Mouse (Mus musculus): ENCODE results near the gene Pigyl.
A peak's percentile ranks its signal among the peaks of the same experiment; 100 is the strongest.
"Not testable (repeated sequence)": the region's sequence is repeated elsewhere in the genome, so short reads cannot be mapped to it uniquely, and the experiment has no call there.

Pigyl gene

DNA sequence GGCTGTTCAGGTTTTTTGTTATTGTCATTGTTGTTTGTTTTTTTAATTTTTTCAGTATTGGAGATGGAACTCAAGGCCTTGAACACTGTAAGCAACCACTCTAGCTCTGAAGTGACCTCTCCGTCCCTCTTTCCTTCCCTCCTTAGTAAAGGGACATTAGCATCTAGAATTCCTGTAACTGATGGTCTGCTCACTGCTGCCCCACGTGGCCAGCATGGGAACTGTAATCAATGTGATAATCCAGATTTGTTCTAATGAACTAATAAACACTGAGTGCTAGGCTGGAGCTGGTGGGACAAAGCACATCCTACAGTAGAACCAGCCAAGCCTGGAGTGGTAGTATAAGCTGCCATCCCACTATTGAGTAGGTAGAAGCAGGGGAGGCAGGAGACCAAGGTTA lies 18.2 kb upstream of the Pigyl start:
- DNase-seq (ENCODE audit: low spot score in 2 of 2) = no peak

DNA sequence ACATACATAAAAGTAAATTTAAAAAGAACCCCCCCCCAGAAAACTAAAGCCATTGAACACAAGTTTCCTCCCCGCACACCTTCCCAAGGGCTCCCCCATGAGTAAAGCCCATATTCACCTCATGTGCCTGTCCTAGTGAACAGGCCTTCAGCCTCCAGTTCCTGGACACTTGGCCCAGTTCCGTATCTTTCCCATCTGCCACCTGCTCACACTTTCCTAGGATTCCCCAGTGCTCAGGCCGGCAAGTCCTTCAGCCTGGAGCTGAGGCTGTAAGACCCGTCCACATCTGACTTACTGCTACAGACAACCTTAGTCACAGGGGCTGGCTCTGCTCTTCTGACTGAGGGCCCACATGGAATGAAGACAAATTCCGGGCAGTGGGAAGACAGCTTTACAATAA lies 16.9 kb upstream of the Pigyl start:
- no peak for DNase-seq (ENCODE audit: low spot score in 2 of 2)

DNA sequence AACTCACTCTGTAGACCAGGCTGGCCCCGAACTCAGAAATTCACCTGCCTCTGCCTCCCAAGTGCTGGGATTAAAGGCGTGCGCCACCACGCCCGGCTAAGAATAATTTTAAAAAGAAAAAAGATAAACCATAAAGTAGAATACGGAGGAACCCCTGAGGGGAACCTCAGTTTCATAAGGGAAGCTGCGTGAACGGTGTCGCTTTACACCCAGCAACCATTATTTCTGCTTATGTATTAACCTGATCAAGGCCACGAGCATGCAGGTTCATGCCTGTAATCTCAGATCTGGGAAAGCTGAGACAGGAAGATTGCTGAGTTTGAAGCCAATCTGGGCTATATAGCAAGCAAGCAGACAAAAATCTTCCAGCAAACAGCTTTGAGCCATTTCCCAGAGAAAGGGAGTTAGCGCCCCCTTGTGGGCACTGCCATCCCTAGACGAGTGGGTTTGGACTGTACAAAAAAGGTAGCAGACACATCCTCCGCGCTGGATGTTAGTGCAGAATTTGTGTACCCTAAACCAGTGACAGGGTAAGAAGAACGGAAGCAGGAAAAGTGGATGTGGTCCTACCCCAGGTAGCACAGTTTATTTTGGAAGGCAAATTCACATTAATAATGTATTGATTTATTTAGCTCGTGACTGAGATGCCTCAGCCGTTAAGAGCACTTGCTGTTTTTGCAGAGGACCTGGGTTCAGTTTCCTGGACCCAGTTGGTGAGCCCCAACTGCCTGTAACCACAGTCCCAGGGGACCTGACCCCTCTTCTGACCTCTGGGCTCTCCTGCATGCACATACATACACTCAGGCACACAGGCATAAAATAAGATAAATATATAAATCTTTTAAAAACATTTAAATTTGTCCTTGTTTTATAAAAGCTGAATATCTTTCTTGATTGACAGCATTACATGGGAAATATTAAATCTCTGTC lies 13.3 kb upstream of the Pigyl start:
- DNase-seq (ENCODE audit: low spot score in 2 of 2) = peak; percentile 81 to 88

DNA sequence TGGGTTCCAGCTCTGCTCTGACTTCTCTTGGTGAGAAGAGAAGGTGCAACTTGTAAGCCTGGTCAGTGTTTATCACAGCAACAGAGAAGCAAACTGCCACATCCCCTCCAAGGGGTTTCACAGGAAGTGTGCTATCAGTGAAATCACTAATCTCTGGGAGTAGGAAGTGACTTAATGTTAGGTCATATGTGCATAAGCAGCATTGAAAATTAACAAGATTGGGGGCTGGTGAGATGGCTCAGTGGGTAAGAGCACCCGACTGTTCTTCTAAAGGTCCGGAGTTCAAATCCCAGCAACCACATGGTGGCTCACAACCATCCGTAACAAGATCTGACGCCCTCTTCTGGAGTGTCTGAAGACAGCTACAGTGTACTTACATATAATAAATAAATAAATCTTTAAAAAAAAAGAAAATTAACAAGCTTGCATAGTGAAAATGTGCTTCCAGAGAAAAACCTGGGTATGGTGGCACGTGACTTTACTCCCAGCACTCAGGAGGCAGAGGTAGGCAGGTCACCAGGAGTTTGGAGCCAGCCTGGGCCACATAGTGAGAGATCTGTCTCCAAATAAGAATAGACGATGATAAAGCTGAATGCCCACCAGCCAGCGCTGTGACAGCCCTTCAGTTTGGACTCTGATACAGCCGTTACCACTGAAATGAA lies 12.2 kb upstream of the Pigyl start:
- no peak for DNase-seq (ENCODE audit: low spot score in 2 of 2)

DNA sequence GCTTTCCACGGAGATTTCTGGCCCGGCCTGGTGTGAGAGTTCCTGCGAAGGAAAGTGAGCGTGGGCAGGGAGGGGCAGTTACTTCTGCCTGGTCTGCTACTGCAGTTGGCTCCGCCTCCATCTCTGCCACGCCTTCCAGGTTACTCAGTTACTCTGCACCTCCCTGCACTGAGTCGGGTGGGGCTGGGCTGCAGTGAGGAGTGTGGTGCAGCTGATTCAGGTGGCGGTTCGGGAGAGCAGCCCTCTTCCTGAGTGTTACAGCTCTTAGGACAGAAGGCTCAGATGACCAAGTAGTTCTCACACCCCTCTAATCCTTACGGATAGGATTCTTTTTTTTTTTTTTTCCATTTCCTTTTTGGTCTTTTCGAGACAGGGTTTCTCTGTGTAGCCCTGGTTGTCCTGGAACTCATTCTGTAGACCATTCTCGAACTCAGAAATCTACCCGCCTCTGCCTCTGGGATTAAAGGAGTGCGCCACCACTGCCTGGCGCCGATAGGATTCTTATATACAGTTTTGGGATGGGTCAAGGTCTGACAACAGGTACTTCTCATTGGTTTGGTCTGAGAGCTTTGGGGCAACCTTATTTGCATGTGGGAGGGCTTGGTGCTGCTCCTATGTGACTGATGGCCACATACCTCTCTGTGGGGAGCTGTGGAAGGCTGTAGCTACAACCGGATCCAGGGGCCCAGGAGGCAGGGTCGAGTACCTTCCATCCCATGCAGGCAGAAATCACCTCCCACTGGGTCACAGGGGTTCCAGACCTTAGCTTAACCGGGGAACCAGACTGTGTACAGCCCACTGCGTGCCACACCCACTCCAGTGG lies 7.0 kb upstream of the Pigyl start:
- no peak for DNase-seq (ENCODE audit: low spot score in 2 of 2)

- not testable (repeated sequence) for DNase-seq (ENCODE audit: low spot score in 2 of 2)
These were observed 6.4 kb upstream of the Pigyl start for GRCm38 (mm10) chr9:22150249-22150693.

- DNase-seq (ENCODE audit: low spot score in 2 of 2) = no peak
These were observed 5.7 kb upstream of the Pigyl start for GRCm38 (mm10) chr9:22150946-22151345.

DNA sequence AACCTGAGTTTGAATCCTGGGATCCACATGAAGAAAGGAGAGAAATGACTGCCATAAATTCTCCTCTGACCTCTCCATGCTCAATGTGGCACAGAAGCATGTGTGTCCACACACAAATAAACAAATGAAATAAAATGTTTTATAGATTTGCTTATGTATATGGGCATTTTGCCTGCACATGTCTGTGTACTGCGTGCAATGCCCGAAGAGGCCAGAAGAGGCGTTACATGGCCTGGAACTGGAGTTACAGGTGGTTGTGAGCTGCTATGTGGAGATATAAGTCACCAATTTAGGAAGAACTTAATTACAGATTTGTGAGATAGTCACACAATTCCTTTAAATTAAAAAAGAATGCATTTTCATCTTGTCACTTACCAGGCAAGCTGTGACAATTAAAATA lies 2.8 kb upstream of the Pigyl start:
- no peak for DNase-seq (ENCODE audit: low spot score in 2 of 2)

DNA sequence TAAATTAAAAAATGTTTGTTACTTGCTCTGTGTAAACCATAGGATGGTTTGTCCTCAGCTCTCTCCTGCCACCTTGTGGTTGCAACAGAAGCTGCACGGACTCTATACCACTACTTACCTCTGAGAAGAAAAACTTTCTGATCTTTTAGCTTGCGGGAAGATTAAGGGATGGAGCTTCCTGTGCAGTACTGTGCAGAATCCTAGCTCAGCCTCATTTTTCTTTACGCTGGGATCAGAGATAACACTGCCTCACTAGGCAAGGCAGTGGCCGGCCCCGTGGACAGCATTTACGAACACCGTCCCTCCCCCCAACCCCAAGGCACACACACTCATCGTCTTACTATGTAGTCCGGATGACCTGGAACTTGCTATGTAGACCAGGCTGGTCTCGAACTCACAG lies 1.0 kb upstream of the Pigyl start:
- peak; percentile 61 to 76 for DNase-seq (ENCODE audit: low spot score in 2 of 2)

DNA sequence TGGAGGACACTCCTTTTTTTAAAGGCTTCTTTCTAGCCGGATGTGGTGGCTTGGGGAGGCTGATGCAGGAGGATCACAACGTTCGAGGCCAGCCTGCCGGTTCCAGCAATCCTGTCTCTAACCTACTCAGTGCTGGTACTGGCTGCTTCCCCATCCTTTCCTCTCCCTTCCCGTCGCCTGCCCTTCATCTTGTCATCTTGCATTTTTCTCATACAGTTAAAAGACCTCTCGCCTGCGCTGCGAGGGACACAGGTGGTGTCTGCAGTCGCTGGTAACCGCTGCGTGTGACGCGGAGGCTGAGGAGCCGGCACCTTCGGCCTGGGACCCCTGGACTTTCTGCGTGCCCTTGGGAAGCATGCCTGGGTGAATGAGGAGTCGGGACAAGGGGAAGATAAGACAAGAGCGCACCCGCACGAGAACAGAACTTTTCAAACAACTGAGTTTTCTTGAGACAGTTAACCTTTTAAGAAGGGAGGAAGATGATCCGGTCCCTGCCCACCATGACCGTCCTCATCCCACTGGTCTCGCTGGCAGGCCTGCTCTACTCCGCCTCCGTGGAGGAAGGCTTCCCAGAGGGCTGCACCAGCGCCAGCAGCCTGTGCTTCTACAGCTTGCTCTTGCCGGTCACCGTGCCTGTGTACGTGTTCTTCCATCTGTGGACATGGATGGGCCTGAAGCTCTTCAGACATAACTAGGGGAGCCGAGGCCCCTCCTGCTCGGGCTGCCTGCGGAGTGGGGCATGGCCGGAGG lies 1.0 kb downstream of the Pigyl start:
- no peak for DNase-seq (ENCODE audit: low spot score in 2 of 2)

DNA sequence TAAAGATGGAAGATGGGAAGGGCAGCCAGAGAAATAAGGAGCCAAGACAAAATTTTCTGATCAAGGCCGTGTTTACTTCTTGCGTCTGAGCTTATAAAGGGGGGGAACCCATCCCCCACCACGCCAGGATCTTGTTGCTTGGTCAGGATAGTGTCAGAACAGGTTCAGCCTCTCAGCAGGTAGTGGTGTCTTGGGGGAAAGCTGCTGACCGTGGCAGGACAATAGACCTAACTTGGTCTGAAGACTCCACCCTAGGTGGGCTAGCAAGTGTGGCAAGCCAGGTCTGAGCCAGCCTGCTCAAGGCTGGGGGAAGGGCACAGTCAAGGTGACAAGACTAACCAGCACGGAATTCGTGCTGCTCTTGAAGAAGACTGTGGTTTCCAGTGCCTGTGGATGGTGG lies 4.7 kb downstream of the Pigyl start:
- DNase-seq (ENCODE audit: low spot score in 2 of 2) = no peak

DNA sequence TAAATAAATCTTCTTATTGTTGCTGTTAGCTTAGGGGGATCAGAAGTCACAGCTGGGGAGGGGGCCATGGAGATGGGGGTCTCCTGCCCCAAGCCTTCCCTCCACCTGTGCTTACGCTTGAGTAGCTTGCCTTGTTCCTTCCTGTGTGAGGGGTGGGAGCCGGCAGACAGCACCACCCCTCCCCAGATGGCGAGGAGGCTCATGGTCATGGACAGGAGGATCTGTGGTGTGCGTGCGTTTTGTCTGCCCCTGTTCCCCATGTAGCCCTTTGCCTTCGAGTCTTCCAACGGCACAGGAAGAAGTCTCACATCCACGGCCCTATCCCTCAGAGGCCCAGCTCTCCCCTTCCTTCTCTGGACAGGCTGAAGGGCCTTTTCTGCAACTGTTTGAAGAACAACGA lies 5.7 kb downstream of the Pigyl start:
- no peak for DNase-seq (ENCODE audit: low spot score in 2 of 2)

DNA sequence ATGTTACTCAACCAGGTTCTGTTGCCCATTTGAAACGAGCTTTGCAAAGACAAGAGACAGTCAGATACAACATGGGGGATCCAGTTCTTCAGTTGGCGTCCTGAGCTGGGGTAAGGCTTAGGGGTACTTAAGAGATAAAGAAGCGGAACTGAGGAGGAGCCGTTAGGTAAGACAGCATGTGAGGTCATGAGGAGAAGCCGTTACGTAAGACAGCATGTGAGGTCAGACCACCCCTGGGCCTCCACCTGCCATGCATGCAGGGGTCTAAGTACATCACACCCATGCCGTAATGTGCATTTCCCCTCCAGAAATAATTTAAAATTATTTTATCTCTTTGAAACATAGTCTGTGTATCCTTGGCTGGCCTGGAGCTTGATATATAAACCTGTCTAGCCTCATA lies 6.3 kb downstream of the Pigyl start:
- no peak for DNase-seq (ENCODE audit: low spot score in 2 of 2)

DNA sequence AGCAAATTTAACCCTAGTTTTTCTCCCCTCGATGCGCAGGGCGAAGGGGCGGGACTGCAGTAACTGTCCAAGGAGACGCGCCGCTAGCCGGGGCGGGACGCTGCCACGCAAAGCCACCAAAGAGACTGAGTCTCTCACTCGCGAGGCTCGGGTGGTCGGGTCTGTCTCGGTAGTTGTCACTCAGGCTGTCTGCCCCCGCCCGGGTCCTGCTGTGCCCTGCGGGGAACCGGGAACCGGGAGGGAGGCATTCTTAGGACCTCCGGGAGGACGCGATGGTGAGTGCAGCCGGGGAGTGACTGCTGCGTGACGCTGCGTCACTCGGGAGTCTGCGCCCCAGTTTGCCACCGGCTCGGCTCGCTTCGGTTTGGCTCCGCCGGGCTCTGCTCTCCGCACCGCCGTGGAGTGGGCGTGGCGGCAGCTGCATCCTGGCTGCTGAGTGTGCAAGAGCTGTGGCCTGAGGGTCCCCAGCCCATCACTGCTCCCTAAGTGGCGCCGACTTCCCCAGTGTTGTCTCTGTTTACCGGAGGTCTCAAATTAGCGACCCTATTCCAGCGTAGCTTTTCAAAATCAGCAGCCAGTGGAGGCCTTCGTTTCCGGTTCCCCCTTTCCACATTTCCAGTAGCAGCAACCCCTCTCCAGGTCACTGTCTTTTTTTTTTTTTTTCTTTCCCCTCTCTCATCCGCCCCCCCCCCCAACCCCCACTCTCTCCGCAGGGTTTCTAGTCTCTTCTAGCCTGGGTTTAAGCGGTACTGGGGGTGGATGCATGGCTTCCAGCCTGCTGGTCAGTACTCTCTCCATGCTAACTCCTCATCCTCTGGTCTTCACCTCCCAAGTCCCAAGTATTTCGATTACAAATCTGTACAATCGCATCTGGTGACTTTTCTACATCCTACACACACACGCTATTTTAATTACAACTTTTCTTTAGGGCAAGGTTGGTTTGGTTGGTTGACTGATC lies 8.3 kb downstream of the Pigyl start:
- DNase-seq (ENCODE audit: low spot score in 2 of 2) = no peak

DNA sequence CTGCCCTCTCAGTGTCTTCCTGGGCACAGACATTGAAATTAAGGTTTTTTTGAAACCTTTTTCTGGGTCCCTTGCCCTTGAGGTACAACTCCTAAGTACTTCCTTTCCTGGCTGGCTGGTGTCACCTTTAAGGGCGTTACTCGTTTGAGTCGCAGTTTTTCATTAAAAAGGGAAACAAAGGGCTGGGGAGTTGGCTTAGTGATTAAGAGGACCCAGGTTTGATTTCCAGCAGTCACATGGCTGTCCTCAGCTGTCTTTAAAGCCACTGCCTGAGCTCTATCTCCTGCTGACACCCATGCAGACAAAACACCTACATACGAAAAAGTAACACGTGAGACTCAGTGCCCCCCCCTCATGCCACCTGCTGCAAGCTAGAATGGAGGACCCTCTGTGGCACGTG lies 9.3 kb downstream of the Pigyl start:
- no peak for DNase-seq (ENCODE audit: low spot score in 2 of 2)

DNA sequence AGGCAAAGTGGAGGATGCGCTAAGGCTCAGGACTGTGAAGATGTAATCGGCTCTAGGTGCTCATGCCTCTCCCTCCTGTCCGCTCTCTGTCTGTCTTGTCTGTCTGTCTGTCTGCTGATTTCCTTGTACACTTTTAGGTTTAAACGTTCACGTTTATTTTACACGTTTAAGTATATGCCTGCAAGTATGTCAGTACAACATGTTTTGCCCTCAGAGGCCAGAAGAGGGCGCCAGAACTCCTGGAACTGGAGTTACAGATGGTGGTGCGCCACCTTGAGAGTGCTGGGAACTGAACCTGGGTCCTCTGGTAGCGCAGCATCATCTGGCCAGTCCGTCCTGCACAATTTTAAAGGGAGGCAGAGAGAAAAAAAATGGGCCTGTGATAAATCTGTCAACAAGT lies 10.0 kb downstream of the Pigyl start:
- no peak for DNase-seq (ENCODE audit: low spot score in 2 of 2)

DNA sequence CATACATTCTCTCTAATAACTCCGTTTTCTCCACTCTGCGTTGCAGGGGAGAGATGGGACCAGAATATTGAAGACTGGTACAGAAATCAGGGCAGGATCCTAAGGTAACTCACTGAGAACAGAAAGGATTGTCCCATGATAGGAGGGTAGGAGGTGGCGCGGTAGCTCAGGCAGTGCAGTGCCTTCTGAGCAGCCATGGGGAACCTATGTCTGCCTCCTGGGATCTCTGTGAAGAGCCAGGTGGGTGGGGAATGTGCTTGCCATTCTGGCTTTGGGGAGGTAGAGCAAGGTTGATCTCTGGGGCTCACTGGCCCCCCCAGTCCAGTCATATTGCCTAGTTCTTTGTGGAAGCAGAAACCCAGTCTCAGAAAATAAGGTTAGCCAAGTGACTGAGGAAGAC lies 11.1 kb downstream of the Pigyl start:
- no peak for DNase-seq (ENCODE audit: low spot score in 2 of 2)

DNA sequence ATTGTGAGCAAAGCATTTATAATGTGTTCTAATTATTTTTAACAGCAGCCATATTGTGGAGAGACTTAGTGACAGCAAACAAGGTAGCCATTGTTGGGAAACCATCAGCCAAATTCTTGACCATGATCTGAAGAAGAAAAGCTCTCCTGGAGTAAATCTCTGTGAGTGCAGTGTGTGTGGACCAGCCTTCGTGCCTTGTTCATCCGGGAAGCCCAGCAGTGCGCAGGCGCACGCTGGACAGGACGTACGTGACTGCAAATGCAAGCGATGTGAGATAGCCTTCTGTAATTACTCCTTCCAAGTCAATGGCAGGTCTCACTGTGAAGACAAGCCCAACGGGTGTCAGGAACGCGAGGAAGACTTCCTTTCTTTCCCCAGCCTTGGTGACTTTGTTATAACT lies 12.7 kb downstream of the Pigyl start:
- no peak for DNase-seq (ENCODE audit: low spot score in 2 of 2)

DNA sequence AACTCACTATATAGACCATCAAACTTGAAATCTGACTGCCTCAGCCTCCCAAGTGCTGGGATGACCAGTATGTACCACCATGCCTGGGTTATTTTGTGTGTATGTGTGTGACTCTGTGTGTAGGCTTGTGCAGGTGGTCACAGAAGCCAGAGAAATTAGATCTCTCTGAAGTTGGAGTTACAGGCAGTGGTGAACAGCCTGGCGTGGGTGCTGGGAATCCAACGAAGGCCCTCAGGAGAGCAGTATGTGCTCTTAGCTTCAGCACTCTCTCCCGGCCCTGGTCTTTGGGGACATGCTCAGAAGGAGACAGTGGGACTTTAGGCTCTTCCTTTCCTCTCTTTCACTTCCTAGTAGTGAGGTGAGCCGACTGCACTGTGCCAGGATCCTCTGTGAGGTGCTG lies 15.7 kb downstream of the Pigyl start:
- no peak for DNase-seq (ENCODE audit: low spot score in 2 of 2)

- DNase-seq (ENCODE audit: low spot score in 2 of 2) = no peak
These were observed 31.5 kb downstream of the Pigyl start, which contains the start of gene Zfp872 for GRCm38 (mm10) chr9:22188025-22188611. TSS of gene Zfp872 (plus strand) at chr9:22188090.

All from natural killer cell, adult 2 months (primary cell).